Mouse (Mus musculus) heart, embryonic 11.5 days (tissue): Measurements from ENCODE around the gene Tmem150c. TPM values are rescaled to one million over a fixed set of nuclear protein-coding genes. Genes with fewer than 3 reads are reported as not detected.

Experiments
- ATAC-seq: fragments of 200-750 bp; cut with Nextera tagmentation; replicated peaks from 2 replicates; pipeline ENCODE4 v1.8.0; 2017; ENCODE audit warnings: moderate library complexity; ENCODE audit not compliant: insufficient number of reproducible peaks, low FRiP score, low TSS enrichment
- H3K27ac ChIP-seq: fragments of 300-500 bp; sonication (generic); 2 replicates; pipeline ENCODE4 v1.5.1; 2014; ENCODE audit warnings: mild to moderate bottlenecking, low read depth, low read length
- H3K27me3 ChIP-seq: fragments of 300-500 bp; sonication (generic); 2 replicates; pipeline ENCODE4 v1.6.1; 2014; ENCODE audit warnings: mild to moderate bottlenecking, low read length, mixed read lengths; ENCODE audit not compliant: control insufficient read depth, insufficient read depth
- H3K36me3 ChIP-seq: fragments of 300-500 bp; sonication (generic); 2 replicates; pipeline ENCODE4 v1.6.1; 2014; ENCODE audit warnings: mild to moderate bottlenecking, low read length, moderate library complexity, mixed read lengths; ENCODE audit not compliant: control insufficient read depth, insufficient read depth
- H3K4me1 ChIP-seq: fragments of 300-500 bp; sonication (generic); 2 replicates; pipeline ENCODE4 v1.6.1; 2014; ENCODE audit warnings: low read length; ENCODE audit not compliant: control insufficient read depth, insufficient read depth
- H3K4me2 ChIP-seq: fragments of 300-500 bp; sonication (generic); 2 replicates; pipeline ENCODE4 v1.6.1; 2014; ENCODE audit warnings: mild to moderate bottlenecking, moderate library complexity
- H3K4me3 ChIP-seq: fragments of 300-500 bp; sonication (generic); 2 replicates; pipeline ENCODE4 v1.5.1; 2014; ENCODE audit warnings: low read depth, low read length
- H3K9ac ChIP-seq: fragments of 300-500 bp; sonication (generic); 2 replicates; pipeline ENCODE4 v1.6.1; 2014; ENCODE audit warnings: mild to moderate bottlenecking, low read depth, low read length, moderate library complexity
- H3K9me3 ChIP-seq: fragments of 300-500 bp; sonication (generic); replicated peaks from 2 replicates; pipeline ENCODE4 v1.6.1; 2016; ENCODE audit warnings: low read length; ENCODE audit not compliant: control insufficient read depth
- WGBS: fragments of 180-500 bp; shearing (Covaris S2); extraction: QIAGEN DNeasy Blood & Tissue Kit; methylation state at CpG from one replicate; pipeline ENCODE4 v1.1.7; 2014; ENCODE audit not compliant: insufficient replicate concordance; 5-methylcytosine and 5-hydroxymethylcytosine counted together
- polyA plus RNA-seq: library from polyadenylated mRNA; unstranded; fragments of >200 nt; fragmentation: Nextera tagmentation; extraction: Ambion mirVana; gene quantifications from 2 replicates; pipeline ENCODE4 v1.2.1, GENCODE M21; 2014

Gene Tmem150c
- polyA plus RNA-seq, 1 experiment from 2014 or later = 0.54 TPM

GRCm38 (mm10) chr5:100178122-100178780, 18.6 kb upstream of the Tmem150c start:
- Histone ChIP-seq H3K4me1 (no peaks in the 10 kb centered on the region), H3K27ac (no peak overlapping the region), H3K4me3 (no peak overlapping the region), H3K9ac (no peak overlapping the region), H3K27me3 (no peaks in the 10 kb centered on the region), H3K36me3 (no peaks in the 10 kb centered on the region), H3K4me2 (no peak overlapping the region), H3K9me3 (no peaks in the 10 kb centered on the region)
- WGBS = 72% methylated on average over 4 of the region's 4 CpGs
- no peak for ATAC-seq

GRCm38 (mm10) chr5:100177547-100177946, 17.9 kb upstream of the Tmem150c start:
- 61% methylated on average over 4 of the region's 5 CpGs for WGBS
- H3K9me3 ChIP-seq = no peaks in the 10 kb centered on the region

GRCm38 (mm10) chr5:100176096-100176495, 16.5 kb upstream of the Tmem150c start:
- Histone ChIP-seq H3K4me3 (no peak overlapping the region), H3K4me1 (no peaks in the 10 kb centered on the region), H3K27me3 (no peaks in the 10 kb centered on the region), H3K36me3 (no peaks in the 10 kb centered on the region), H3K4me2 (no peak overlapping the region), H3K9me3 (no peaks in the 10 kb centered on the region), H3K27ac (no peak overlapping the region), H3K9ac (no peak overlapping the region)
- no peak for ATAC-seq
- WGBS = 71% methylated on average over 5 of the region's 5 CpGs

More at GRCm38 (mm10) chr5:100177547-100177946, 17.9 kb upstream of the Tmem150c start:
- ATAC-seq = no peak
- Histone ChIP-seq H3K4me3 (no peak overlapping the region), H3K27me3 (no peaks in the 10 kb centered on the region), H3K27ac (no peak overlapping the region), H3K9ac (no peak overlapping the region), H3K4me2 (no peak overlapping the region), H3K36me3 (no peaks in the 10 kb centered on the region), H3K4me1 (no peaks in the 10 kb centered on the region)

- Histone ChIP-seq H3K36me3 (no peaks in the 10 kb centered on the region), H3K9me3 (no peaks in the 10 kb centered on the region), H3K4me2 (no peak overlapping the region), H3K4me1 (no peaks in the 10 kb centered on the region), H3K27ac (no peak overlapping the region), H3K27me3 (no peaks in the 10 kb centered on the region), H3K4me3 (no peak overlapping the region), H3K9ac (no peak overlapping the region)
- 72% methylated on average over 7 of the region's 7 CpGs for WGBS
- no peak for ATAC-seq
These were observed 16.0 kb upstream of the Tmem150c start for GRCm38 (mm10) chr5:100175582-100175981.

- no peak overlapping the region for H3K4me3 ChIP-seq
- H3K27me3 ChIP-seq = no peaks in the 10 kb centered on the region
- WGBS = 76% methylated on average over 4 of the region's 4 CpGs
- H3K27ac ChIP-seq = no peak overlapping the region
- H3K4me1 ChIP-seq = no peaks in the 10 kb centered on the region
- H3K4me2 ChIP-seq = no peak overlapping the region
- H3K36me3 ChIP-seq = no peaks in the 10 kb centered on the region
- H3K9ac ChIP-seq = no peak overlapping the region
- ATAC-seq = no peak
- no peaks in the 10 kb centered on the region for H3K9me3 ChIP-seq
These were observed 12.5 kb upstream of the Tmem150c start for GRCm38 (mm10) chr5:100172104-100172503.

- H3K36me3 ChIP-seq = no peaks in the 10 kb centered on the region
- H3K4me3 ChIP-seq = no peak overlapping the region
- H3K27me3 ChIP-seq = peaks cover 11% of the 10 kb centered on the region
- H3K9ac ChIP-seq = no peak overlapping the region
- 47% methylated on average over 14 of the region's 14 CpGs for WGBS
- ATAC-seq = no peak
- H3K4me2 ChIP-seq = no peak overlapping the region
- no peaks in the 10 kb centered on the region for H3K9me3 ChIP-seq
- H3K4me1 ChIP-seq = no peaks in the 10 kb centered on the region
- H3K27ac ChIP-seq = no peak overlapping the region
These were observed 7.2 kb upstream of the Tmem150c start for GRCm38 (mm10) chr5:100166591-100167491.

GRCm38 (mm10) chr5:100163368-100163767, 3.8 kb upstream of the Tmem150c start:
- H3K27ac ChIP-seq = no peak overlapping the region
- no peaks in the 10 kb centered on the region for H3K9me3 ChIP-seq
- no peak overlapping the region for H3K9ac ChIP-seq
- H3K27me3 ChIP-seq = peaks cover 31% of the 10 kb centered on the region
- ATAC-seq = no peak
- no peaks in the 10 kb centered on the region for H3K36me3 ChIP-seq
- no peak overlapping the region for H3K4me3 ChIP-seq
- 63% methylated on average over 7 of the region's 7 CpGs for WGBS
- no peaks in the 10 kb centered on the region for H3K4me1 ChIP-seq
- no peak overlapping the region for H3K4me2 ChIP-seq

- H3K4me2 ChIP-seq = no peak overlapping the region
- no peak for ATAC-seq
- H3K4me1 ChIP-seq = no peaks in the 10 kb centered on the region
- no peak overlapping the region for H3K9ac ChIP-seq
- no peaks in the 10 kb centered on the region for H3K36me3 ChIP-seq
- no peak overlapping the region for H3K4me3 ChIP-seq
- H3K27me3 ChIP-seq = peaks cover 36% of the 10 kb centered on the region
- WGBS = 86% methylated on average over 3 of the region's 3 CpGs
- no peaks in the 10 kb centered on the region for H3K9me3 ChIP-seq
- H3K27ac ChIP-seq = no peak overlapping the region
These were observed 3.2 kb upstream of the Tmem150c start for GRCm38 (mm10) chr5:100162857-100163256.
